Mouse (Mus musculus): ENCODE results near the gene Gm10720.
"Not testable (repeated sequence)": the region's sequence is repeated elsewhere in the genome, so short reads cannot be mapped to it uniquely, and the experiment has no call there.

The Gm10720 gene

GRCm38 (mm10) chr9:3015354-3015753 is at the start of gene Gm10720:
TSS of gene Gm10720 (plus strand) at chr9:3015654.
- not testable (repeated sequence) for DNase-seq (ENCODE audit: low spot score)

DNA sequence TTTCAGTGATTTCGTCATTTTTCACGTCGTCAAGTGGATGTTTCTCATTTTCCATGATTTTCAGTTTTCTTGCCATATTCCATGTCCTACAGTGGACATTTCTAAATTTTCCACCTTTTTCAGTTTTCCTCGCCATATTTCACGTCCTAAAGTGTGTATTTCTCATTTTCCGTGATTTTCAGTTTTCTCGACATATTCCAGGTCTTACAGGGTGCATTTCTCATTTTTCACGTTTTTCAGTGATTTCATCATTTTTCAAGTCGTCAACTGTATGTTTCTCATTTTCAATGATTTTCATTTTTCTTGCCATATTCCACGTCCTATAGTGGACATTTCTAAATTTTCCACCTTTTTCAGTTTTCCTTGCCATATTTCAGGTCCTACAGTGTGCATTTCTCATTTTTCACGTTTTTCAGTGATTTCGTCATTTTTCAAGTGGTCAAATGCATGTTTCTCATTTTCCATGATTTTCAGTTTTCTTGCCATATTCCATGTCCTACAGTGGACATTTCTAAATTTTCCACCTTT is 14.9 kb upstream of the Gm10720 start, which contains the start of gene Gm10722:
Gene Gm10722 (plus strand): TSS at position 478 of the 528 bp plus-strand sequence.
- peak; percentile 15 for DNase-seq (ENCODE audit: low spot score)

DNA sequence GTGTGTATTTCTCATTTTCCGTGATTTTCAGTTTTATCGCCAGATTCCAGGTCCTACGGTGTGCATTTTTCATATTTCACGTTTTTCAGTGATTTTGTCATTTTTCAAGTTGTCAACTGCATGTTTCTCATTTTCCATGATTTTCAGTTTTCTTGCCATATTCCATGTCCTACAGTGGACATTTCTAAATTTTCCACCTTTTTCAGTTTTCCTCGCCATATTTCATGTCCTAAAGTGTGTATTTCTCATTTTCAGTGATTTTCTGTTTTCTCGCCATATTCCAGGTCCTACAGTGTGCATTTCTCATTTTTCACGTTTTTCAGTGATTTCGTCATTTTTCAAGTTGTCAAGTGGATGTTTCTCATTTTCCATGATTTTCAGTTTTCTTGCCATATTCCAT is 14.4 kb upstream of the Gm10720 start:
- DNase-seq (ENCODE audit: low spot score): peak; percentile 16

DNA sequence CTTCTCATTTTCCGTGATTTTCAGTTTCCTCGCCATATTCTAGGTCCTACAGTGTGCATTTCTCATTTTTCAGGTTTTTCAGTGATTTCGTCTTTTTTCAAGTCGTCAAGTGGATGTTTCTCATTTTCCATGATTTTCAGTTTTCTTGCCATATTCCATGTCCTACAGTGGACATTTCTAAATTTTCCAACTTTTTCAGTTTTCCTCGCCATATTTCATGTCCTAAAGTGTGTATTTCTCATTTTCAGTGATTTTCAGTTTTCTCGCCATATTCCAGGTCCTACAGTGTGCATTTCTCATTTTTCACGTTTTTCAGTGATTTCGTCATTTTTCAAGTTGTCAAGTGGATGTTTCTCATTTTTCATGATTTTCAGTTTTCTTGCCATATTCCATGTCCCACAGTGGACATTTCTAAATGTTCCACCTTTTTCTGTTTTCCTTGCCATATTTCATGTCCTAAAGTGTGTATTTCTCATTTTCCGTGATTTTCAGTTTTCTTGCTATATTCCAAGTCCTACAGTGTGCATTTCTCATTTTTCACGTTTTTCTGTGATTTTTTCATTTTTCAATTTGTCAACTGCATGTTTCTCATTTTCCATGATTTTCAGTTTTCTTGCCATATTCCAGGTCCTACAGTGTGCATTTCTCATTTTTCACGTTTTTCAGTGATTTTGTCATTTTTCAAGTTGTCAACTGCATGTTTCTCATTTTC is 13.3 kb upstream of the Gm10720 start:
- DNase-seq (ENCODE audit: low spot score): peak; percentile 100

DNA sequence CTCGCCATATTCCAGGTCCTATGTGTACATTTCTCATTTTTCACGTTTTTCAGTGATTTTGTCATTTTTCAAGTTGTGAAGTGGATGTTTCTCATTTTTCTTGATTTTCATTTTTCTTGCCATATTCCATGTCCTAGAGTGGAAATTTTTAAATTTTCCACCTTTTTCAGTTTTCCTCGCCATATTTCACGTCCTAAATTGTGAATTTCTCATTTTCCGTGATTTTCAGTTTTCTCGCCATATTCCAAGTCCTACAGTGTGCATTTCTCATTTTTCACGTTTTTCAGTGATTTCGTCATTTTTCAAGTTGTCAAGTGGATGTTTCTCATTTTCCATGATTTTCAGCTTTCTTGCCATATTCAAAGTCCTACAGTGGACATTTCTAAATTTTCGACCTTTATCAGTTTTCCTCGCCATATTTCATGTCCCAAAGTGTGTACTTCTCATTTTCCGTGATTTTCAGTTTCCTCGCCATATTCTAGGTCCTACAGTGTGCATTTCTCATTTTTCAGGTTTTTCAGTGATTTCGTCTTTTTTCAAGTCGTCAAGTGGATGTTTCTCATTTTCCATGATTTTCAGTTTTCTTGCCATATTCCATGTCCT is 12.6 kb upstream of the Gm10720 start, which contains the start of gene Gm11168:
Gene Gm11168 (plus strand): TSS at position 553 of the 603 bp plus-strand sequence.
- not testable (repeated sequence) for DNase-seq (ENCODE audit: low spot score)

DNA sequence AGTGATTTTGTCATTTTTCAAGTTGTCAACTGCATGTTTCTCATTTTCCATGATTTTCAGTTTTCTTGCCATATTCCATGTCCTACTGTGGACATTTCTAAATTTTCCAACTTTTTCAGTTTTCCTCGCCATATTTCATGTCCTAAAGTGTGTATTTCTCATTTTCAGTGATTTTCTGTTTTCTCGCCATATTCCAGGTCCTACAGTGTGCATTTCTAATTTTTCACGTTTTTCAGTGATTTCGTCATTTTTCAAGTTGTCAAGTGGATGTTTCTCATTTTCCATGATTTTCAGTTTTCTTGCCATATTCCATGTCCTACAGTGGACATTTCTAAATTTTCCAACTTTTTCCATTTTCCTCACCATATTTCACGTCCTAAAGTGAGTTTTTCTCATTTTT is 9.3 kb upstream of the Gm10720 start:
- DNase-seq (ENCODE audit: low spot score): not testable (repeated sequence)

GRCm38 (mm10) chr9:3006636-3007035 is 8.8 kb upstream of the Gm10720 start:
- peak; percentile 99 for DNase-seq (ENCODE audit: low spot score)

- DNase-seq (ENCODE audit: low spot score): not testable (repeated sequence)
Observed at GRCm38 (mm10) chr9:3007272-3007671, 8.2 kb upstream of the Gm10720 start.

GRCm38 (mm10) chr9:3009331-3009730 is 6.1 kb upstream of the Gm10720 start:
- DNase-seq (ENCODE audit: low spot score): not testable (repeated sequence)

GRCm38 (mm10) chr9:3012054-3012621 is 3.3 kb upstream of the Gm10720 start:
- not testable (repeated sequence) for DNase-seq (ENCODE audit: low spot score)

DNA sequence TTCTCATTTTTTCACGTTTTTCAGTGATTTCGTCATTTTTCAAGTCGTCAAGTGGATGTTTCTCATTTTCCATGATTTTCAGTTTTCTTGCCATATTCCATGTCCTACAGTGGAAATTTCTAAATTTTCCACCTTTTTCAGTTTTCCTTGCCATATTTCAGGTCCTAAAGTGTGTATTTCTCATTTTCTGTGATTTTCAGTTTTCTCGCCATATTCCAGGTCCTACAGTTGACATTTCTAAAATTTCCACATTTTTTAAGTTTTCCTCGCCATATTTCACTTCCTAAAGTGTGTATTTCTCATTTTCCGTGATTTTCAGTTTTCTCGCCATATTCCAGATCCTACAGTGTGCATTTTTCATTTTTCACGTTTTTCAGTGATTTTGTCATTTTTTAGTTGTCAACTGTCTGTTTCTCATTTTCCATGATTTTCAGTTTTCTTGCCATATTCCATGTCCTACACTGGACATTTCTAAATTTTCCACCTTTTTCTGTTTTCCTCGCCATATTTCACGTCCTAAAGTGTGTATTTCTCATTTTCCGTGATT is 2.6 kb upstream of the Gm10720 start, which contains the start of gene Gm10721:
Gene Gm10721 (plus strand): TSS at position 408 of the 547 bp plus-strand sequence.
- DNase-seq (ENCODE audit: low spot score): not testable (repeated sequence)

DNA sequence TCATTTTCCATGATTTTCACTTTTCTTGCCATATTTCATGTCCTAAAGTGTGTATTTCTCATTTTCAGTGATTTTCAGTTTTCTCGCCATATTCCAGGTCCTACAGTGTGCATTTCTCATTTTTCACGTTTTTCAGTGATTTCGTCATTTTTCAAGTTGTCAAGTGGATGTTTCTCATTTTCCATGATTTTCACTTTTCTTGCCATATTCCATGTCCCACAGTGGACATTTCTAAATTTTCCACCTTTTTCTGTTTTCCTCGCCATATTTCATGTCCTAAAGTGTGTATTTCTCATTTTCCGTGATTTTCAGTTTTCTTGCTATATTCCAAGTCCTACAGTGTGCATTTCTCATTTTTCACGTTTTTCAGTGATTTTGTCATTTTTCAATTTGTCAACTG is 442 bp downstream of the Gm10720 start:
- DNase-seq (ENCODE audit: low spot score): not testable (repeated sequence)

GRCm38 (mm10) chr9:3017108-3017507 is 1.7 kb downstream of the Gm10720 start, which contains the start of gene Gm10719:
TSS of gene Gm10719 (plus strand) at chr9:3017408.
- DNase-seq (ENCODE audit: low spot score): not testable (repeated sequence)

GRCm38 (mm10) chr9:3018944-3019343 is 3.5 kb downstream of the Gm10720 start:
- DNase-seq (ENCODE audit: low spot score): peak; percentile 55

- peak; percentile 64 for DNase-seq (ENCODE audit: low spot score)
Observed at GRCm38 (mm10) chr9:3019835-3020727, 4.6 kb downstream of the Gm10720 start.

DNA sequence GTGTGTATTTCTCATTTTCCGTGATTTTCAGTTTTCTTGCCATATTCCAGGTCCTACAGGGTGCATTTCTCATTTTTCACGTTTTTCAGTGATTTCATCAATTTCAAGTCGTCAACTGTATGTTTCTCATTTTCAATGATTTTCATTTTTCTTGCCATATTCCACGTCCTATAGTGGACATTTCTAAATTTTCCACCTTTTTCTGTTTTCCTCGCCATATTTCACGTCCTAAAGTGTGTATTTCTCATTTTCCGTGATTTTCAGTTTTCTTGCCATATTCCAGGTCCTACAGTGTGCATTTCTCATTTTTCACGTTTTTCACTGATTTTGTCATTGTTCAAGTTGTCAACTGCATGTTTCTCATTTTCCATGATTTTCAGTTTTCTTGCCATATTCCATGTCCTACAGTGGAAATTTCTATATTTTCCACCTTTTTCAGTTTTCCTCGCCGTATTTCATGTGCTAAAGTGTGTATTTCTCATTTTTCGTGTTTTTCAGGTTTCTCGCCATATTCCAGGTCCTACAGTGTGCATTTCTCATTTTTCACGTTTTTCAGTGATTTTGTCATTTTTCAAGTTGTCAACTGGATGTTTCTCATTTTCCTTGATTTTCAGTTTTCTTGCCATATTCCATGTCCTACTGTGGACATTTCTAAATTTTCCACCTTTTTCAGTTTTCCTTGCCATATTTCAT is 7.0 kb downstream of the Gm10720 start:
- peak; percentile 84 for DNase-seq (ENCODE audit: low spot score)

- peak; percentile 56 for DNase-seq (ENCODE audit: low spot score)
Observed at GRCm38 (mm10) chr9:3023312-3023984, 8.0 kb downstream of the Gm10720 start, which contains the start of gene Gm10718. TSS of gene Gm10718 (plus strand) at chr9:3023547.

GRCm38 (mm10) chr9:3023985-3024648 is 8.7 kb downstream of the Gm10720 start:
- DNase-seq (ENCODE audit: low spot score): peak; percentile 99

DNA sequence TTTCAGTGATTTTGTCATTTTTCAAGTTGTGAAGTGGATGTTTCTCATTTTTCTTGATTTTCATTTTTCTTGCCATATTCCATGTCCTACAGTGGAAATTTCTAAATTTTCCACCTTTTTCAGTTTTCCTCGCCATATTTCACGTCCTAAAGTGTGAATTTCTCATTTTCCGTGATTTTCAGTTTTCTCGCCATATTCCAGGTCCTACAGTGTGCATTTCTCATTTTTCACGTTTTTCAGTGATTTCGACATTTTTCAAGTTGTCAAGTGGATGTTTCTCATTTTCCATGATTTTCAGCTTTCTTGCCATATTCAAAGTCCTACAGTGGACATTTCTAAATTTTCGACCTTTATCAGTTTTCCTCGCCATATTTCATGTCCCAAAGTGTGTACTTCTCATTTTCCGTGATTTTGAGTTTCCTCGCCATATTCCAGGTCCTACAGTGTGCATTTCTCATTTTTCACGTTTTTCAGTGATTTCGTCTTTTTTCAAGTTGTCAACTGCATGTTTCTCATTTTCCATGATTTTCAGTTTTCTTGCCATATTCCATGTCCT is 9.5 kb downstream of the Gm10720 start, which contains the start of gene Gm10717:
Gene Gm10717 (plus strand): TSS at position 506 of the 556 bp plus-strand sequence.
- DNase-seq (ENCODE audit: low spot score): peak; percentile 55
